Mouse (Mus musculus): ENCODE data around the gene Camsap2.

Gene Camsap2

DNA sequence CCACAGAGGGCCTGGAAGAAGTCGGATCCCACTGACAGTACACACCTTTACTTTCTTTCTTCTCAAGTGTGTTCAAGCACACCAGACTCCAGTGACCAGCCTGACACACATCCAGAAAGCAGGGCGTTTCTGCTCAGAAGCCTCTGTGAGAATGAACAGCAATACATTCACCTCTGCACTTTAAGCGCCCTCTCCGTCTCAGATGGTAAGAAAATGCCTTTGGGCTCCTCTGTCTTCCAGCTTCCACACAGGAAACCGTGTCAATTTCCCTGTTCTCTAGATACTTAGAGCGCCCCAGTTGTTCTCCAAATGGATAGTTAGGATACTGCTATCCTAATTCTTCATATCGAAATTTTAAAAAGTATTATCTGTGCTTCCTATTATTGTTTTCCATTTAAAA lies 2.2 kb downstream of the Camsap2 start:
- peak in 1 of 2 experiments; percentile 12 for DNase-seq

DNA sequence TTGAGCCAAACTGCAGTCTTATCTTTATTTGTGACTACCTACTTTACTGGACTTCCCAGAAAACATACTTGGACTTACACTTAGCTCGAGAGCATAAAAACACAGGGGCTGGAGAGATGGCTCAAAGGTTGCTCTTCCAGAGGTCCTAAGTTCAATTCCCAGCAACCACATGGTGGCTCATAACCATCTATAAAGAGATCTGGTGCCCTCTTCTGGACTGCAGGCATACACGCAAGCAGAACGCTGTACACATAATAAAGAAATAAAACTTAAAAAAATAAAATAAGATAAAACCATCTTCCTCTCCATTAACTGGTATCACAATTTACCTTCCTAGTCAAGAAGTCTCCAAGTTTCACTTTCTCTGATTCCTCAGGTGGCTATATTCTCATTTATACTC lies 5.4 kb downstream of the Camsap2 start:
- no peak for DNase-seq

DNA sequence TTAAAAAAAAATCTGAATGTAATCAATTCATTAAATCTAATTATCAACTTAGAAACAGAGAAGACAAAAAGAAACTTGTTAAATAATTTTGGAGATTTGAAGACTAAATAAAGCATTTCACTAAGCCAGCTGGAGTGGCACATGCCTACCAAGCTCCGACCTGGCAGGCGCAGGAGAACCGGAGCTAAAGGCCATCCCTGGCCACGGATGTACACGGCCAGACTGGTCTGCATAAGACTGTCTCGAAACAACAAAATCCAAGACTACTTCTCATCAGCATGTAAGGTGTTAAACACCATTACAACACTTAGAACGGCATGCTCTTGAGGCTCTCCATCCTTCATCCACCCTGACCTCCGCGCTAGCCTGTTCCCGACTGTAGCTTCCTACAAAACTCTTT lies 11.2 kb downstream of the Camsap2 start:
- no peak for DNase-seq

DNA sequence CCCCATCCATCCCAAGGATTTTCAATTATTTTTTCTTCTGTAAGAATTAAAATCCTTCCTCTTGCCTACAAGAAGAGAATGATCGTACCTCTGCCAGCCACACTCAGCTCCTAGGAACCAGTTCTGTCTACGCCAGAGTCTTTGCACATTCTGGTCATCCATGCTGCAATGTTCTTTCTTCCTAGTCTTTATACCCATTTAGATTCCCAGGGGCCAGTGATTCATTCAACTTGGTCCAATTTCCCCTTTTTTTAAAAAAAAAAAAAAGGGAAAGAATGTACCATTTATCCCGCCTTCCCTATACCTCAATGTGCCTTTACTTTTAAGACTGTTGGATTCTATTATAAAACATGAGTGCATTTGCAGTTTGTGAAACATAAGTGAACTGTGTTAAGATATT lies 12.4 kb downstream of the Camsap2 start:
- no peak for DNase-seq

DNA sequence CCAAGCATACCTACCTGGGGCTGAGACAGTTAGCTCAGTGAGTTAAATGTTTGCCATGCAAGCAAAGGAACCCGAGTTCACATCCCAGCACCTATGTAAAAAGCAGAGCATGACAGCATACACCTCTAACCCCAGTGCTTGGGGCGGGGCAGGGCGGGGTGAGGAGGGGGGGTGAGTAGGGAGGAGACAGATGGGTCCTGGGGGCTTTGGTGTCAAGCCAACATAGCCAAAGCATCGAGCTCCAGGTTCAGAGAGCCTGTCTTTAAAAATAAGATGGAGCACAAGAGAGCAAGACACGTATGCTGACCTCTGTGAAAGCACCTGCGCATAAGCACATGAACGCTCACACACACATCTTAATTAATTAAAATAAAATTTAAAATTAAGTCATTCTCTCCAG lies 12.8 kb downstream of the Camsap2 start:
- DNase-seq, result peak; percentile 56 to 66

DNA sequence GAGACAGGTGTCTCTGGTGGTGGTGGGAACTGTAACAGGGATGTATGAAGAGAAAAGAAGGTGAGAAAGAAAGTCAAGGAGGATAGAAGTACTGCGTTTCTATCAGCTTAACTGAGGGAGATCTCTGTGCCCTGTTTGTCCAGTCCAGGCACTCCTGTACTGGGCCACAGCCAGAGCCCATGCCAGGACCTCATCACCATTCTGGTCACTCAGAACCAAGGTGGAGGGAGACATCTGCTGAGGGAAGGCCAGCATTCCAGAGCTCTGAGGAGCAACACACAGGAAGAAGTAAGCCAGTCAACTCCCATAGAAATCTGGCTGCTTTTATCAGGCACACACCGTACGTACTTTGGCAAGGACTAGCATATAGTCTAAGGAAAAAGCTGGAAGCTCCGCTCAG lies 14.1 kb downstream of the Camsap2 start:
- DNase-seq, result peak; percentile 83 to 90

DNA sequence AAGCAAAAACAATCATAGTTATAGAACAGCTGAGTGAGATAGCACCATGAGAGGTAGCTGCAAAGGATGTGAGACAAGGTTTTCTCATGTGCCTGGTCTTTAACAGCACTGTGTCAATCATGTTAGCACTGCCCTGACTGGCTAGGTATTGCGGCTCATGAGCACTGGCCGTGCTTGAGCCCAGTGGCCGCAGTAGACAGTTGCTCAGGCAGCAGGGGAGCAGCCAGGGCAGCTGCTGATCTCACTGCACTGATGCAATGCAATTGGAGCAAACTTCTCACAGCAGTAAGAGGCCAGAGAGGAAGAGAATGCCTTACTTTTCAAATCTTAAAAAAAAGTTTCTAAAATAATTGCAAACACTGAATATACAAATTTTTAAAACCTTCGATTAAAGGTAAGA lies 16.5 kb downstream of the Camsap2 start:
- DNase-seq, result peak; percentile 37 to 41

DNA sequence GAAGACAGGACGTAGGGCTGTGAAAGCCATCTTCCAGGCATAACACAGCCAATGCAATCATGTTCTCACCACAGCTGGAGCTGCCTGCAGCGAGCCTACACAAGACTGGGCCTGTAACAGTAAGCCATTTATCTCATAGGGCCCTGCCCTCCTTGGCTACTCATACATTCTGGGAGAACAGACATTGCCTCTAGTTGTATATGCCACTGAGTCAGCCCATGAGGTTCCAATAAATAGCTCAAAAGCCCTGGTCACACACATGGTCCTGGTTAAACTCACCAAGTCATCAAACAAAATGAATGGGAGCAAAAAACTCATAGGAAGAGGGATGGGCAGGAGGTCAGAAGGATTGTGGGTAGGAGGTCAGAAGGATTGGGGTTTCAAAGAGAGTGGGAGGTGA lies 17.3 kb downstream of the Camsap2 start:
- no peak for DNase-seq

DNA sequence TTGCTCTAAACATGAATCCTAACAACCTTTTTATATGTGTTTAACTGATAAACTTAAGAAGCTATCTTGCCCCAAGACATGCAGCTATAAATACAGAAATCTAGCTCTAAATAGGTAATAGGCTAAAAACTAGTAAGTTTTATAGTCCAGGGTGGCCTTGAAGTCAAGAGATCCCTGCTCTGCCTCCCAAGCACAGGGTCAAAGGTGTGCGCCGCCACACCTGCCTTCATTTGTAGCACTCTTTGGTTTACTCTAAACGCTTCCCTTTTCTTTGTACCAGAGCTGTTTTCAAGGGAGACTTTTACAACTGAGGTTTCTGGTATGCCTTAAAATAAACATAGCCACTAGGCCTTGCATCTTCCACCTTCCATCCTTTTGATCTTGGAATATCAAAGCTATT lies 18.3 kb downstream of the Camsap2 start:
- DNase-seq, result no peak

DNA sequence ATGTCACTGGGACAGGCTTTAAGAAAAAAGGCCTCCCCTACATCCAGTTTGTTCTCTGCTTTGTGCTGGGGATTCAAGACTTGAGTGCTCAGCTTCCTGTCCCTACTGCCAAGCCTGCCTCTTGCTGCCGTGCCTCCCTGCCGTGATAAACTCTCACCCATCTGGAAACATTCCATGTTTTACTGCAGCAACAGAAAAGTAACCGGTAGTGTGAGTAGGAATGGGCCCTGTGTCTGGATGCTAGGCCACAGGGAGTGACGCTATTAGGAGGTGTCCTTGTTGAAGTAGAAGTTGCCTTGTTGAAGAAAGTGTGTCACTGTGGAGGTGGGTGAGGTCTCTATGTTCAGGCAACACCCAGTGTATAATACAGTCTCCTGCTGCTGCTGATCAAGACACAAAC lies 20.0 kb downstream of the Camsap2 start:
- peak; percentile 51 to 53 for DNase-seq

DNA sequence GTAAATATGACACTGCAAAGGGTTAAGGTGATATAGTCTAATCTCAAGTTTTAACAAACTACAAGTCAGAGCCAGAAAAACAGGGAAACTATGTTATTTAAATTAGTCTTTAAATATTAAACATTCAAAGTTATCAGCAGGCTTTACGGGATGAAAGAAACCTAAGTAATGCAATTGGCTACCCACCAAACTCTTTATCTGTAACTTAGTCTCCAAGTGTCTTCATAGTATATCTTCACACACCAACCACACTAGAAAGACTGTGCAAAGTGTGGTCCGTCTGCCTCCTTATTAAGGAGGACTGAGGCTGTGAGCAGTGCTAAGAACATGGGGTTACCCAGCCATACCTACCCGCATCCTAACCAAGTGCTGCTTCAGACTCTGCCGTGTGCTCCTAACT lies 23.6 kb downstream of the Camsap2 start:
- DNase-seq, result no peak

DNA sequence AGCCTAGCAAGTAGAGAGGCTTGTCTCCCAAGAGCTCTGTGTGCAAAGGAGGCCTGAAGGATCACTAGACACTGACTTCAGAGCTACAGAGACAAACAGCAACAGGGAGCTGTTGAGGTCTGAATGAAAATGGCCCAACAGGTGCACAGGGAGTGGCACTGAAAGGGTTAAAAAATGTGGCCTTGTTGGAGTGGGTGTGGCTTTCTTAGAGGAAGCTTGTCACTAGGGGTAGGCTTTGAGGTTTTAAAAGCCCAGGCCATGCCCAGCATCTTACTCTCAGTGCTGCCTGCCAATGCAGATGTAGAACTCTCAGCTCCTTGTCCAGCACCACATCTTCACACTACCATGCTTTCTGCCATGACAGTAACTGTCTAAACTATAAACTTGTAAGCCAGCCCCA lies 29.6 kb downstream of the Camsap2 start:
- no peak for DNase-seq

DNA sequence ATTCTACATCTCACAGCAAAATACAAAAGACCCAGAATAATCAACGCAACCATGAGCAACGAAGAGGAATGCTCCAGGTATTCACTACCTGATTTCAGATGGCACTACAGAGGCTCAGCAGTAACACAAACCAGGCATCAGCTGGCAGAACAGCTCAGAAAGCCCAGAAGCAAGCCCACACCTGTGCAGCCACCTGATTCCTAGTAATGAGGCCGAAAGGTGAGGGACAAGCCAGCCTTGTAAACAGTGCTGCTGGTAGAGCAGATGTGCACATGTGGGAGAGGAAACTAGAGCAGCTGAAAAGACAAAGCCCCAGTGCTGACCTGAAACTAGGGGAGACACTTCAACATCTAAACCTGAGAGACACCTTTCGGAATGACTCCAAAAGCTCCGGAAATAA lies 36.7 kb downstream of the Camsap2 start:
- no peak for DNase-seq

DNA sequence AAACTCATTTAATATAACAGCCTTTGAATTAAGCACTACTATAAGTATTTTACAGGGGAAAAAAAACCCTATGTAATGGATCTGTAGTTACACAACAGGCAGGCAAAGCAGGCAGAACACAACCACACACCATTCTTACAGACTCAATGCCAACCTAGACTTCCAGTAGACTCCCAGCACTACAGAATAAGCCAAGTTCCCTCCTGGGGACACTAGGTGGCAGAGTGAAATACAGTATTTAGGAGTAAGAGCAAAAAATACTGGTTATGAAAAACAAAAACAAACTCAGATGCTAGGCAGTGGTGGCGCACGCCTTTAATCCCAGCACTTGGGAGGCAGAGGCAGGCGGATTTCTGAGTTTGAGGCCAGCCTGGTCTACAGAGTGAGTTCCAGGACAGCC lies 39.5 kb downstream of the Camsap2 start:
- DNase-seq, result peak; percentile 63 to 69

DNA sequence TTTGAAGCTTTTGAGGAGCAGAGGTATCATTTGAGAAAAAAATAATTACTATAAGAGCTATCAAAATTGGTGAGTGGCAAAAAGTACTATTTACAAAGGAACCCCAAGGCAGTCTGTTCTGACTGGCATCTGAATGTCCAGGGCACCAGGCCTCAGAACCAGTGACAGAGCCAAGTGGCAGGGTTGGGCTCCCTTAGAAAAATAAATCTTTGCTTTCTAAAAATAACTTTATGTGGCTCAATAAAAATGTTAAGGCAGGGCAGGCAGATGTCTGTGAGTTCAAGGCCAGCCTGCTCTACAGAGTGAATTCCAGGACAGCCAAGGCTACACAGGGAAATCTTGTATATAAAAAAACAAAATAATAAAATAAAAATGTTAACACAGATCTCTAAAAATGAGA lies 51.9 kb downstream of the Camsap2 start:
- no peak for DNase-seq

DNA sequence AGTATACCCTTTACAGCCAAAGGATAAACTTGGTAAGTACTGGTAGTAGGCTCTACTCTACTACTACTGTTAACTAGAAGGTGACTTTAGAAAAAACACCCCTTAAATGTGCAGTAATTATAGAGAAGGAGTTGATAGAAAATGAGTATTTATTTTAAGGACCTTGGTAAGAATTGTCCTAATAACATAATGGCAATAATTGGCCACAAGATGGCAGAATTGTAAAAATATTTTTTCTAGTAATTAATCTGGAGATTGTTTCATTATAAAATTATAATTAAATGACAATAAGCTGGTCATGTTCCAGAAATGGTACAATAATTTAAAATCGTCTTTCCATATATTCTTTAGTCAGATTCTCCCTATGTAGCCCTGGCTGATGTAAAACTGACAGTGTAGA lies 56.1 kb downstream of the Camsap2 start:
- peak in 1 of 2 experiments; percentile 26 for DNase-seq

DNA sequence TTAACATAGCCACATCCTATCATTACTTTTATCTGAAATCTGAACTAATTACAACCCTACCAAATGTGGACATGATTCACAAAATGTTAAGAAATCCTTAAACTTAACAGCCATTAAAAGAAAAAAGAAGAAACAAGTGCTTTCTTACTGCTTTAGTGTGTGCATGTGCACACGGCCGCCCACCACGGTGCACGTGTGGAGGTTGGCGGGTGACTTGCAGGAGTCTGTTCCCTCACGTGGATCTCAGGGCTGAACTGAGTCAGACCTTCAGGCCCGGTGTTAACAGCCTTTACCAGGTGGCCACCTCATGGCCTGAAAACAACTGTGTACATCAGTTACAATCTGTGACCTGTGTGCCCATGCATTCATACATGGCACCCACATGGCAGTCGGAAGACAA lies 68.5 kb downstream of the Camsap2 start:
- DNase-seq, result no peak

DNA sequence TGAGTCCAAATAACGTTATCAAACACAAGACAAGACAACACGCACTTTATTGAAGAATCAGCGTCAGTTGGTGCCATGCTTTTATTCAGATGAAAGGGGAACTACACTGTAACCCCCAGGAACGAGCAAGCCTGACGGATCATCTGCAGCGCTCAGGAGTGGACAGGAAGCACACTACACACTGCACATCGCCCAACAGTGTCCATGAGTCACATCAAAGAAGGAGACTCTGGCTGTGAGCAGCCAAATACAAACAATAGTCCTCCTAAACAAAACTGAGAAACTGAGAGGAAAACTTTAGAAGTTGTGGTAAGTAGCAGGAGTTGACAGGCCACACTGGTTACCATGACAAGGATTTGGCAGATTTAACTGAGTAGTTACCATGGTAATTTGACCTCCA lies 77.7 kb downstream of the Camsap2 start:
- no peak for DNase-seq

DNA sequence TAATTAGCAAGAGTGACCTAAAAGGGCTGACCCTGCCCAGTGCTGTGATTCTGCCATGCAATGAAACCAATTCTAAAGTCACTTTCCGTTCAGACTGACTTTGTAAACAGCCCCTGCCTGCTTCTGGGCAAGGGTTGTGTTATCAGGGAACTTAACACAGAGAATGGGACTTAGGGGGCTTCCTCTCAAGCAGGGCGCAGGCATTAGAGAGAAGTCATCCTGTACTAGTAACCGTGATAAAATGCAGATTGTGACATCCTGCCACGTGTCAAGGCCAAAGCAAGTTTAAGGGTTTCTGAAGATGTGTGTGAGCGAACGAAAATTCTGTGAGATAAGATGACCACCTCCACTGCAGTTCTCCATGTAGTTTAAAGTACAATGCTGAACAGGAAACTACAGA lies 79.8 kb downstream of the Camsap2 start:
- DNase-seq, result no peak

DNA sequence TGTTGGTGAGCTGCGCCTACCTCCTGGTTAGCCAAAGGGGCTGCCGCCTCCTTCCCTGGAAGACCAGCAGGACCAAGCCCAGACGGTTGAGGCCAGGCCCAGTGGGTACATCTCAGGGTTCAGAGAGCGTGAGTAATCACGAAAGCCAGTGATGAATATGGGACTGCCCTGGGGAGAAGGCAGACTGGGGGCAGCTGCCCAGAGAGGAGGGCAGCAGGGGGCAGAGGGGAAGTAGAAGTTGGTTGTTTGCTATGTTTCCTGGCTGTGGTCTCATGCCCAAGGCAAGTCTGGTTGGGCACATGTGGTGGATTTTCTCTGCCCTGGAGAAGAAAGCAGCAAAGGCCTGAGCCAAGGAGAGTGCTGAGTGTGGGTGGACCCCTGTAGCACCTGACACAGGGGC lies 82.5 kb downstream of the Camsap2 start:
- DNase-seq, result no peak

DNA sequence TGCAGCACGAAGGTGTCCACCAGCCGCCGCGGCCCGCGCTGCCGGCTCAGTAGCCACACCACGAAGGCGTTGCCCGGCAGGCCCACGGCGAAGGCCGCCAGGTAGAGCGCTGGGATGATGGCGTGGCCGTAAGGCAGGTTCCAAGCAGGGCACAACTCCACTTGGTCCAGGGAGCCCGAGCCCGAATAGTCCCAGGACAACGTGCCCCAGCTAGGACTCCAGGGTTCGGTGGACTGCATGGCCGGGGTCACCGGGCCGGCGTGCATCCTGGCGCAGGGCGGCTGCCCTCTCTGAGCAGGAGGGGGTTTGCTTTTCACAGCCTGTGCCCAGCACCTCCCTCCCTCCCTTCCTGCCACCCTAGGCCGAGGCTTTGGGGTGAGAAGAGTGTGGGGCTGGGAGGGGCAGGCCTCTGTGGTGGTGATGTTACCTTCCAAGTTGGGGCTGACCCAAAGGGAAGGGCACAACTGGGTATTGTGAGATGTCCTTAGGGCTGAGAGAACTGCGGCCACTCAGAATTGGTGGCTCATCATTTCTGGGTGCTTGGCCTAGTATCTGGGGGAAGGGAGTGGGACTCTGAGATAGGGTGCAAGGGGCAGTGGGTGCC lies 85.2 kb downstream of the Camsap2 start, which contains the start of gene Gpr25:
Gpr25 (minus strand) TSS at position 239 of the 604 bp plus-strand sequence.
- no peak for DNase-seq

DNA sequence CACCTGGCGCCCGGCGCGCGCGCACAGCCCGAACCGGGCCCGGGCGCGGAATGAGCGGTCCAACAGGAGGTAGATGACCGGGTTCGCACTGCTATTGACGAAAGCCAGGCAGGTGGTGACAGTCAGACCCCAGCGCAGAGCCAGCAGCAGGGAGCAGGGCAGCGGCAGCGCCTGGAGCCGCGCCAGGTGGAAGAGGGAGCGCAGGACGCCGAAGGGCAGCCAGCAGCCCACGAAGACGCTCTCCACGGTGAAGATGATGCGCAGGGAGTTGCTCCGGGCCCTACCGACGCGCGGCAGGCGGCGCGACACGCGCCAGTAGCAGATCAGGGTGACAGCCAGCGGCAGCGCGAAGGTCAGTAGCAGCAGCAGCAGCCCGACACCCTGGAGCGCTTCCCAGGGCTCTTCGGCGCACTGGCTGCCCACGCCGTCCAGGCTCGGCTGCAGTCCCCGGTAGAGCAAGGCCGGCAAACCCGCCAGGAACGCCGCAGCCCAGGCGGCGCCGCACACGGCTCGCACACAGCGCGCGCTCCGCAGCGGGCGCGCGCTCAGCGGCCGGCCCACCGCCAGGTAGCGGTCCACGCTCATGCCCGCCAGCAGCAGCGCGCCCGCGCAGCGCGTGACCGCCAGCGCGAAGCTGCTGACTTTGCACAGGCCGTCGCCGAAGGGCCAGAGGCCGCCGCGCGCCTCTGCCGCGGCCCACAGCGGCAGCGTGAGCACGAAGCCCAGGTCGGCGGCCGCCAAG lies 85.8 kb downstream of the Camsap2 start:
- DNase-seq, result peak; percentile 91

DNA sequence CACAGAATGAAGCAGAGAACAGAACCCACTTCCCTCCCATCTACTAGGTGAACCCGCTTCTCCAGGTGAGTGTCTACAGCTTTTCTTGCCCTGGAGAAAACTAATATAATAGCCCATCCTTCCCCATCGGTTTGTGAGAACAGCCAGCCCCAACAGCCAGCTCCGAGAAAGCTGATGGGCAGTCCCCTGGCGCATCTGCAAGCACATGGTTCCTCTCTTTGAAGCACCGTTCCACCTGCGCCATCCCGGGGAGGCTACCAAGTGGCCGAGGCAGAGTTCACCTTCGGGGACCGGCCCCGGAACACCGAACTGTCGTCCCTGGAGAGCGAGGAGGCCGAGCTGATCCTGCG lies 86.4 kb downstream of the Camsap2 start:
- DNase-seq, result no peak

DNA sequence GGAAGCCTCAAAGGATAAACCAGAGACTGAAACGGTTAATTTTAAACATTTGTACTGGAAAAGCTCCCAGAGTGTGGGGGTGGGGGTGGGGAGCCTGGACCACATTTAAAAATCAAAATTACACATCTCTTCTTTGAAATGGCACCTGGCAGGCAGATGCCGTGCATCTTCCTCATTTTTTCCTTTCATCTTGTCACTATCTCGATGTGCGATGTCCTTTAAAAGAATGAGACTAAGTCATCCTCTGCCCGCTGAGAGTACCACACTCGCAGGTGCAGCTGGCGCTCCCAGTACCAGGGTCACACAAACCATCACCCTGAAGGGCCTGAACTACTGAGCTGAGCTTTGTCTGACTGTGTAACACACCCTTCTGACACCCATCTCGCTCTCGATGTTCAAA lies 87.4 kb downstream of the Camsap2 start:
- no peak for DNase-seq

DNA sequence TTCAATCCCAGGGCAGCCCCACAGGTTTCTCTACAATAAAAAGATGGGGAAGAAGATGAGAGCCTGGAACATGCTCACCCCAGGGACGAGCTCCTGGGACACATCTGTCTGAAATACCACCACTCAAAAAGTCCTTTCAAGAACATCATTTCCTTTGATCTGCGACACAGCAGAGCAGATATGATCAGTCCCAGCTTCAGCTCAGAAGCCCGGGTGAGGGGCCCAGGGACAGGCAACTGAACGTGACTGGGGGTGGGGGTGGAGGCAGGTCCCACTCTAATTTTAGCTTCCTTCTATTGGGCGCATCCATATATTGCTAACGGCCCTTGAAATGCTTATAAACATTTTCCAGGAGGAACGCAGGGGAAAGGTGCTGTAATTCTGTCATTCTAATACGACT lies 90.2 kb downstream of the Camsap2 start:
- DNase-seq, result no peak

All from cerebellum, postnatal 10 days (tissue).